Mouse (Mus musculus) olfactory bulb, adult 2 months (tissue): ENCODE measurements at regions not wholly inside any gene's neighbourhood (a gene's known extent, or its start where the extent isn't known, plus 50 kb on each side); places are given as distances from the start of the nearest gene placed in this dataset.

ENCODE experiments used
- CTCF ChIP-seq: fragments of 200-500 bp; IDR thresholded peaks from 2 replicates; pipeline ENCODE4 v1.5.1; 2012; ENCODE audit warnings: low read depth, mild to moderate bottlenecking, low read length, moderate library complexity; ENCODE audit not compliant: insufficient read depth
- POLR2A ChIP-seq: fragments of 200-500 bp; IDR thresholded peaks from 2 replicates; pipeline ENCODE4 v1.6.1; 2012; ENCODE audit warnings: mild to moderate bottlenecking, low read depth, low read length, moderate library complexity; ENCODE audit not compliant: insufficient read depth

DNA sequence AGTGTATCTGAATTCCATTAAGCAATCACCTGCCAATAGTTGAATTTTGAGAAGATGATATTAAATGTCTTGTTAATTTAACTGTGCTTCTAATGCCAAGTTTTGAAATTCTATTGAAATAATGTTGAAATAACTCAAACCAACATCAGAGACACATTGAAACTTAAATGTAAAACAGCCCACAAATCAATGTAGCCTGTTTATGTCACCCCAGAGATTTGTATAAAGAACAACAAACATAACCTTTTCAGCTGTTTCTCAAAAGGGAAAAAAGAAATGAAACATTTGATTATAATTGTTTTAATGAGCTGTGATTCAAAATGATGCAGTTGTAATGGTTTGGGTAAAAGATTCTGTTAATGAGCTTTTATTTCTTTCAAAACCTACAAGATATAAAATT, 442.6 kb downstream of the Cetn3 start:
- TF ChIP-seq POLR2A, result no peak
- TF ChIP-seq CTCF, result no peak
